Mouse (Mus musculus) lung, postnatal 0 days (tissue): ENCODE results near the gene Bfsp1. TPM values are rescaled to one million over a fixed set of nuclear protein-coding genes. Genes with fewer than 3 reads are reported as not detected.

Experiments
- ATAC-seq: fragments of 200-750 bp; cut with Nextera tagmentation; 2 replicates; pipeline ENCODE4 v1.8.0; 2017; ENCODE audit warnings: moderate library complexity
- DNase-seq: peaks from one replicate; pipeline ENCODE4 v3.0.0-alpha.2; 2016; ENCODE audit warnings: low spot score
- H3K27ac ChIP-seq: fragments of 300-500 bp; sonication (generic); 2 replicates; pipeline ENCODE4 v1.5.1; 2014; ENCODE audit warnings: antibody characterized with exemption, mild to moderate bottlenecking, low read length, mixed read lengths
- H3K27me3 ChIP-seq: fragments of 300-500 bp; sonication (generic); replicated peaks from 2 replicates; pipeline ENCODE4 v1.6.1; 2014; ENCODE audit warnings: low read length, mixed read lengths; ENCODE audit not compliant: insufficient read depth
- H3K36me3 ChIP-seq: fragments of 300-500 bp; sonication (generic); 2 replicates; pipeline ENCODE4 v1.6.1; 2014; ENCODE audit warnings: low read length, mixed read lengths; ENCODE audit not compliant: insufficient read depth
- H3K4me1 ChIP-seq: fragments of 300-500 bp; sonication (generic); 2 replicates; pipeline ENCODE4 v1.6.1; 2014; ENCODE audit warnings: antibody characterized with exemption, low read depth, low read length, mixed read lengths; ENCODE audit not compliant: insufficient read depth
- H3K4me2 ChIP-seq: fragments of 300-500 bp; sonication (generic); replicated peaks from 2 replicates; pipeline ENCODE4 v1.6.1; 2014; ENCODE audit warnings: low read depth, mild to moderate bottlenecking, low read length, moderate library complexity, mixed read lengths
- H3K4me3 ChIP-seq: fragments of 300-500 bp; sonication (generic); 2 replicates; pipeline ENCODE4 v1.5.1; 2014; ENCODE audit warnings: low read depth, low read length
- H3K9ac ChIP-seq: fragments of 300-500 bp; sonication (generic); replicated peaks from 2 replicates; pipeline ENCODE4 v1.6.1; 2014; ENCODE audit warnings: low read depth, mild to moderate bottlenecking
- H3K9me3 ChIP-seq: fragments of 300-500 bp; sonication (generic); 2 replicates; pipeline ENCODE4 v1.6.1; 2016; ENCODE audit warnings: low read length, mixed read lengths
- CTCF ChIP-seq: IDR thresholded peaks from 2 replicates; pipeline ENCODE4 v1.5.1; 2016; ENCODE audit warnings: antibody characterized with exemption, mild to moderate bottlenecking
- EP300 ChIP-seq: IDR thresholded peaks from 2 replicates; pipeline ENCODE4 v1.6.1; 2016; ENCODE audit warnings: antibody characterized with exemption, mild to moderate bottlenecking, control low read depth
- WGBS: fragments of 180-500 bp; shearing (Covaris S2); extraction: QIAGEN DNeasy Blood & Tissue Kit; methylation state at CpG from one replicate; pipeline ENCODE4 v1.1.7; 2014; 5-methylcytosine and 5-hydroxymethylcytosine counted together
- polyA plus RNA-seq: library from polyadenylated mRNA; unstranded; fragments of >200 nt; fragmentation: Nextera tagmentation; extraction: Ambion mirVana; gene quantifications from 2 replicates; pipeline ENCODE4 v1.2.1, GENCODE M21; 2015

The Bfsp1 gene
- polyA plus RNA-seq, 1 experiment from 2014 or later = 4.7 TPM

GRCm38 (mm10) chr2:143882002-143882401 is 19.0 kb upstream of the Bfsp1 start:
- H3K27ac ChIP-seq = no peak overlapping the region
- H3K4me2 ChIP-seq = no peak overlapping the region
- no peak overlapping the region for H3K9ac ChIP-seq
- H3K9me3 ChIP-seq = no peaks in the 10 kb centered on the region
- no peaks in the 10 kb centered on the region for H3K4me1 ChIP-seq
- no peaks in the 10 kb centered on the region for H3K27me3 ChIP-seq
- TF ChIP-seq CTCF = no peak
- no peak for TF ChIP-seq EP300
- H3K4me3 ChIP-seq = no peak overlapping the region
- H3K36me3 ChIP-seq = no peaks in the 10 kb centered on the region
- DNase-seq (no peak), ATAC-seq (no peak)
- WGBS = 90% methylated on average over 4 of the region's 4 CpGs

GRCm38 (mm10) chr2:143879311-143879710 is 16.3 kb upstream of the Bfsp1 start:
- Histone ChIP-seq H3K27ac (no peak overlapping the region), H3K27me3 (no peaks in the 10 kb centered on the region), H3K4me3 (no peak overlapping the region), H3K4me2 (no peak overlapping the region), H3K36me3 (no peaks in the 10 kb centered on the region), H3K9ac (no peak overlapping the region), H3K9me3 (no peaks in the 10 kb centered on the region), H3K4me1 (no peaks in the 10 kb centered on the region)
- WGBS = 85% methylated on average over 6 of the region's 6 CpGs
- no peak for DNase-seq
- TF ChIP-seq CTCF (no peak), EP300 (no peak)
- ATAC-seq = no peak

- H3K27ac ChIP-seq = no peak overlapping the region
- ATAC-seq = peak; percentile 47
These were observed 14.1 kb upstream of the Bfsp1 start for GRCm38 (mm10) chr2:143876929-143877632.

GRCm38 (mm10) chr2:143876026-143876425 is 13.1 kb upstream of the Bfsp1 start:
- Histone ChIP-seq H3K4me3 (no peak overlapping the region), H3K9ac (no peak overlapping the region), H3K27ac (no peak overlapping the region; the same call in 1 of the 2 replicates), H3K4me2 (no peak overlapping the region), H3K4me1 (no peaks in the 10 kb centered on the region), H3K36me3 (no peaks in the 10 kb centered on the region), H3K27me3 (no peaks in the 10 kb centered on the region), H3K9me3 (no peaks in the 10 kb centered on the region)
- 43% methylated on average over 1 of the region's 1 CpGs for WGBS
- no peak for TF ChIP-seq CTCF
- no peak for TF ChIP-seq EP300
- ATAC-seq = no peak
- no peak for DNase-seq

More at GRCm38 (mm10) chr2:143876929-143877632, 14.1 kb upstream of the Bfsp1 start:
- TF ChIP-seq EP300 (no peak), CTCF (peak; percentile 64)
- H3K27me3 ChIP-seq = no peaks in the 10 kb centered on the region
- H3K4me3 ChIP-seq = no peak overlapping the region
- H3K36me3 ChIP-seq = no peaks in the 10 kb centered on the region
- peak; percentile 39 for DNase-seq
- no peak overlapping the region for H3K4me2 ChIP-seq
- no peak overlapping the region for H3K9ac ChIP-seq
- no peaks in the 10 kb centered on the region for H3K4me1 ChIP-seq
- no peaks in the 10 kb centered on the region for H3K9me3 ChIP-seq
- WGBS = 60% methylated on average over 4 of the region's 4 CpGs

- Histone ChIP-seq H3K27me3 (no peaks in the 10 kb centered on the region), H3K9ac (no peak overlapping the region), H3K4me1 (no peaks in the 10 kb centered on the region), H3K9me3 (no peaks in the 10 kb centered on the region), H3K4me2 (no peak overlapping the region), H3K4me3 (no peak overlapping the region), H3K36me3 (no peaks in the 10 kb centered on the region), H3K27ac (no peak overlapping the region)
- TF ChIP-seq EP300 = no peak
- no peak for TF ChIP-seq CTCF
- no peak for DNase-seq
- 22% methylated on average over 10 of the region's 10 CpGs for WGBS
- ATAC-seq = no peak
These were observed 8.1 kb upstream of the Bfsp1 start for GRCm38 (mm10) chr2:143870936-143871688.

GRCm38 (mm10) chr2:143867326-143867725 is 4.4 kb upstream of the Bfsp1 start:
- 3% methylated on average over 6 of the region's 6 CpGs for WGBS
- TF ChIP-seq EP300 = no peak
- TF ChIP-seq CTCF = peak; percentile 99
- Histone ChIP-seq H3K36me3 (no peaks in the 10 kb centered on the region), H3K4me1 (0 out of 2 replicates have a peak, but pooled peaks cover 4% of the 10 kb centered on the region), H3K4me3 (no peak overlapping the region), H3K27ac (no peak overlapping the region), H3K9ac (no peak overlapping the region), H3K9me3 (no peaks in the 10 kb centered on the region), H3K4me2 (0 out of 2 replicates have a peak overlapping the region, but pooled peaks have one; percentile 25), H3K27me3 (no peaks in the 10 kb centered on the region)
- ATAC-seq (peak; percentile 74), DNase-seq (peak; percentile 92)
